Mouse (Mus musculus): Measurements from ENCODE around the gene Gemin2. TPM values are rescaled to one million over a fixed set of nuclear protein-coding genes. Genes with fewer than 3 reads are reported as not detected.
A peak's percentile ranks its signal among the peaks of the same experiment; 100 is the strongest.

The Gemin2 gene
- polyA plus RNA-seq, 1 experiment from 2014 or later = 7.7 TPM

DNA sequence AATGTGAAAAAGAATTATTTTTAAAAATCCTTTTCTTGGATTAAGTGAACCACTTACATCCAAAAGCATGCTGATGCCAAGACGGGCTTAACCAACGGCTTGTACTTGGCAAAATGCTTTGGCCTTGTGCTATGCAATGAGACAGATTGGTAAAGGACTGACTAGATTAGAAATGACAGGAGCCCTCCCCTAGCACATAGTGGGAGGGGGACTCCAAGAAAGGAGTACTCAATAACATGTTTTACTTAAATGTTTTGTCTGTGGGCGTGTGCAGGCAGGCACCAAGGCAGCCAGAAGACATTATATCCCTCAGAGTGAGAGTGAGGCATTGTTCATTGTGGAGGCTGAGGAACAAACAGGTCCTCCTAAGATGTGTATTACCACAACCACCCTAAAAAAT lies 60.9 kb downstream of the Gemin2 start:
- 85% methylated on average over 3 of the region's 3 CpGs for WGBS
- no peak for TF ChIP-seq CTCF (IDR thresholded peaks at IDR 0.05; ENCODE audit: low read depth)

DNA sequence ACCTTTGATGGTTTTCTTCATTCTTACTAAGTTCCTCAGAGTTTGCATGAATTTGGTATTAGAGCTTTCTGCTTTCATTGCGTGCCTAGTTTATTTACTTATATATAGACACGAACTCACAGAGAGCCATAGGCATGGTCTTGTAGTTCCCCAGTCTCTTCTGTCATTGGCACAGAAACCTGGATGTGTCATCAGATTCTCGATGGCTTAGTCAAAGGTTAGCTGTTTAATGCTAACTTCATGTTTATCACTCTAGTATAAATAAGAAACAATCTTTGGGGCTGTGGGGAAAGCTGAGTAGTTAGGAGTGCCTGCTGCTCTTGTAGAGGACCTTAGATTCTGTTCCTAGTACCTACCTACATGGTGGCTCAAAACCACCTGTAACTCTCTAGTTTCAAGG lies 63.8 kb downstream of the Gemin2 start:
- Histone ChIP-seq H3K9ac (ENCODE audit: low read depth, low read length) (no peak overlapping the region), H3K4me2 (replicated peaks; ENCODE audit: low read depth) (no peak overlapping the region), H3K27me3 (replicated peaks; ENCODE audit: control insufficient read depth, insufficient read depth, low read length) (no peaks in the 10 kb centered on the region), H3K4me1 (replicated peaks; ENCODE audit: control insufficient read depth, insufficient read depth, low read length) (no peaks in the 10 kb centered on the region), H3K36me3 (ENCODE audit: control insufficient read depth, insufficient read depth) (peaks cover 15% of the 10 kb centered on the region), H3K27ac (ENCODE audit: low read depth, low read length) (no peak overlapping the region), H3K9me3 (ENCODE audit: control insufficient read depth) (no peaks in the 10 kb centered on the region), H3K4me3 (ENCODE audit: low read depth, low read length) (no peak overlapping the region)
- ATAC-seq = no peak
- no peak for TF ChIP-seq CTCF (IDR thresholded peaks at IDR 0.05; ENCODE audit: low read depth)
- WGBS = 78% methylated on average over 3 of the region's 3 CpGs

More for the DNA sequence above, 60.9 kb downstream of the Gemin2 start:
- Histone ChIP-seq H3K4me2 (replicated peaks; ENCODE audit: low read depth) (no peak overlapping the region), H3K4me1 (replicated peaks; ENCODE audit: control insufficient read depth, insufficient read depth, low read length) (no peaks in the 10 kb centered on the region), H3K27me3 (replicated peaks; ENCODE audit: control insufficient read depth, insufficient read depth, low read length) (no peaks in the 10 kb centered on the region), H3K27ac (ENCODE audit: low read depth, low read length) (no peak overlapping the region), H3K9ac (ENCODE audit: low read depth, low read length) (no peak overlapping the region), H3K36me3 (ENCODE audit: control insufficient read depth, insufficient read depth) (peaks cover 42% of the 10 kb centered on the region), H3K4me3 (ENCODE audit: low read depth, low read length) (no peak overlapping the region), H3K9me3 (ENCODE audit: control insufficient read depth) (no peaks in the 10 kb centered on the region)
- ATAC-seq = no peak

DNA sequence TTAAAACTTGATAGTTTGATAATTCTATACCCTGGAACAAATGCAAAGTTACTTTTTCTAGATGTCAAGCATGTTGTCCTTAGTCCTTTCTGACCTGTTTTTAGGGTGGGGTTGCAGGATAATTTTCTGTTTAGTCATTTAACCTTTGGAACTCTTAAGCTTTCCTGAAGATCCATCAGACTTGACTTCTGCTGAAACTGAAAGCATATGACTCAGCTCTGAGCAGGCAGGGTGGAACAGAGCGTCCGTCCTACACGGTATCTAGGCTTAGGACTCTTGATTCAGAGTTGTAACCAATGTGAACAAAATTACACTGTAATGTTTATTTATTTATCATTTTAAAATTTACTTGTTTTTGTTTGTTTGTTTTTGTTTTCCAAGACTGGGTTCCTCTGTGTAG lies 64.7 kb downstream of the Gemin2 start:
- ATAC-seq = peak; percentile 91
- H3K27ac ChIP-seq (ENCODE audit: low read depth, low read length) = peak overlapping the region; percentile 30
- 45% methylated on average over 3 of the region's 3 CpGs for WGBS

More for the DNA sequence above, 64.7 kb downstream of the Gemin2 start:
- Histone ChIP-seq H3K36me3 (ENCODE audit: control insufficient read depth, insufficient read depth) (peaks cover 7% of the 10 kb centered on the region; the same call in 1 of the 2 replicates), H3K9ac (ENCODE audit: low read depth, low read length) (no peak overlapping the region), H3K4me3 (ENCODE audit: low read depth, low read length) (no peak overlapping the region), H3K27me3 (replicated peaks; ENCODE audit: control insufficient read depth, insufficient read depth, low read length) (no peaks in the 10 kb centered on the region), H3K9me3 (ENCODE audit: control insufficient read depth) (no peaks in the 10 kb centered on the region), H3K4me1 (replicated peaks; ENCODE audit: control insufficient read depth, insufficient read depth, low read length) (no peaks in the 10 kb centered on the region), H3K4me2 (replicated peaks; ENCODE audit: low read depth) (no peak overlapping the region)
- no peak for TF ChIP-seq CTCF (IDR thresholded peaks at IDR 0.05; ENCODE audit: low read depth)

Other genes with a start within 250 kb of the Gemin2 start
- gene Sec23a, start 1.4 kb upstream of the Gemin2 start, polyA plus RNA-seq (2015; fragmentation: Nextera tagmentation; extraction: Ambion mirVana) = 120 and 124 TPM in 2 replicates
- 86.9 and 89.9 TPM in 2 replicates for gene Trappc6b, start 48.1 kb downstream of the Gemin2 start, polyA plus RNA-seq (2015; fragmentation: Nextera tagmentation; extraction: Ambion mirVana)
- 27.1 and 36.2 TPM in 2 replicates for gene Pnn, start 53.5 kb downstream of the Gemin2 start, polyA plus RNA-seq (2015; fragmentation: Nextera tagmentation; extraction: Ambion mirVana)
- gene Mia2, start 82.4 kb downstream of the Gemin2 start, polyA plus RNA-seq (2015; fragmentation: Nextera tagmentation; extraction: Ambion mirVana) = 131 and 137 TPM in 2 replicates
- gene Fbxo33, start 206.3 kb downstream of the Gemin2 start, polyA plus RNA-seq (2015; fragmentation: Nextera tagmentation; extraction: Ambion mirVana) = 9.5 and 10.1 TPM in 2 replicates